Mouse (Mus musculus) lung, adult 2 months (tissue): ENCODE measurements around the gene Polr2m. TPM values are rescaled to one million over a fixed set of nuclear protein-coding genes. Genes with fewer than 3 reads are reported as not detected.

Experiments
- DNase-seq: peaks from one replicate; pipeline ENCODE4 v3.0.0; 2022
- H3K4me1 ChIP-seq: fragments of 200-500 bp; 2 replicates; pipeline ENCODE4 v1.6.1; 2011; ENCODE audit warnings: low read length; ENCODE audit not compliant: control insufficient read depth, insufficient read depth
- H3K4me3 ChIP-seq: fragments of 200-500 bp; replicated peaks from 2 replicates; pipeline ENCODE3; 2011; ENCODE audit warnings: low read depth, mild to moderate bottlenecking, control low read depth, low read length; ENCODE audit errors: extremely low read depth
- CTCF ChIP-seq: fragments of 200-500 bp; IDR thresholded peaks from 2 replicates; pipeline ENCODE4 v1.5.1; 2011; ENCODE audit warnings: mild to moderate bottlenecking, low read length, control low read depth; ENCODE audit not compliant: insufficient read depth
- POLR2A ChIP-seq: fragments of 200-500 bp; IDR thresholded peaks from 2 replicates; pipeline ENCODE4 v1.6.1; 2011; ENCODE audit warnings: low read depth, mild to moderate bottlenecking, control low read depth, low read length, borderline replicate concordance; ENCODE audit errors: extremely low read depth
- WGBS: fragments of 180-500 bp; shearing (Covaris S2); methylation state at CpG from one replicate; pipeline ENCODE4 v1.1.7; 2018; 5-methylcytosine and 5-hydroxymethylcytosine counted together
- polyA plus RNA-seq: library from polyadenylated mRNA; depleted of rRNA; stranded (reverse); fragments of >200 nt; gene quantifications from 2 replicates; pipeline ENCODE4 v1.2.3, GENCODE M21; 2012; rRNA removed

Gene Polr2m
- polyA plus RNA-seq = 403 and 957 TPM in 2 replicates

DNA sequence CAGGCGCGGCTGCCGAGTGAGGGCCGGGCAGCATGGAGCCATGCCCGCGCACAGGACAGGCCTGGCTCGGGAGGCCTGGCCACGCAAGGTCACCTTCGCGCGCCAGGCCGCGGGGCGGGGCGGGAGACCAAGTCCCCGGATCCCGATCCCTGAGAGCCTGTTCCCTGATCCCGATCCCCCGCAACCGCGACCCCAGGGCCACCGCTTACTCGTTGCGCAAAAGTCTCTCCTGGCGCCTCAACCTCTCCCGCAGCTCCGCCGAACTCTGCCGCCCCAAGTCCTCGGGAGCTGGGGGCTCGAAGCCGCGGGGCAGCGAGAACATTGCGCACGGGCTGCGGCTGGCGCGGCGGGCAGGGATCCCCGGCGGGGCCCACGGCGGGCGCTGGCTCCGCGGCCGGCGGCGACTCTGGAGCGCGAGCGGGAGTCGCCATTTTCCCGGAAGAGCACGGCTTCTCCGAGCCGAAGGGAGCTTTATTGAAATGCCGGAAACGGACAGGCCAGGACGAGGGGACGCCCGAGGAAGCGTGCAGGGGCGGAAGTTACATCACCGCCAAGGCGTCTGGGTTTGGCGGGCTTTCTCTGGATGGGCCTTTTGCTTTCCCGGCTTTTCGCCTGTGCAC lies at the start of gene Polr2m:
Polr2m (minus strand) TSS at position 461 of the 620 bp plus-strand sequence.
- peak; percentile 94 for DNase-seq
- peak; percentile 61; the same call in 1 of the 2 replicates for TF ChIP-seq POLR2A
- TF ChIP-seq CTCF = no peak
- Histone ChIP-seq H3K4me3 (peak within 1 kb of the TSS; percentile 89), H3K4me1 (no peaks in the 10 kb centered on the region; the same call in 1 of the 2 replicates)
- WGBS = under 1% methylated on average over 70 of the region's 70 CpGs

GRCm38 (mm10) chr9:71535036-71535435 lies 49.3 kb upstream of the Polr2m start:
- Histone ChIP-seq H3K4me1 (no peaks in the 10 kb centered on the region; the same call in 1 of the 2 replicates), H3K4me3 (no peak overlapping the region)
- no peak for TF ChIP-seq POLR2A
- TF ChIP-seq CTCF = no peak
- WGBS = 81% methylated on average over 2 of the region's 2 CpGs
- DNase-seq = no peak

DNA sequence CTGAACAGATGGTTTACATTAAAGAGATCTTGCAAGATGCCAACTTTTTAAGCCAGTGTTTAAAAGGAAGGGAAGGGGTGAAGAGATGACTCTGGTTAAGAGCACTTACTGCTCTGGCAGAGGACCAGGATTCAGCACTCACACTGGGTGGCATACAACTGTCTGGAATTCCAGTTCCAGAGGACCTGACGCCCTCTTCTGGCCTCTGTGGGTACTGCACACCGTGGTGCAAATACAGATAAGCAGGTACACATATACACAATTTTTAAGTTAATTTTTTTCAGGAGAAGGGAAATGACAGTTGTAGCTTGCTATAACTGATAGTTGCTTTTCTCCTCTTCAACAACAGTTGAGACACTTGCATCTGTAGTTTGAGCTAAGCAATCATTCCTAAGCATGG lies 44.2 kb upstream of the Polr2m start:
- no peak for DNase-seq
- peak; percentile 25; the same call in 1 of the 2 replicates for TF ChIP-seq CTCF
- TF ChIP-seq POLR2A = no peak
- WGBS = 67% methylated on average over 2 of the region's 2 CpGs

GRCm38 (mm10) chr9:71527438-71527837 lies 41.7 kb upstream of the Polr2m start:
- H3K4me3 ChIP-seq = no peak overlapping the region
- WGBS = 58% methylated on average over 9 of the region's 9 CpGs
- DNase-seq = no peak
- TF ChIP-seq POLR2A = no peak
- TF ChIP-seq CTCF = no peak
- H3K4me1 ChIP-seq = no peaks in the 10 kb centered on the region

More for the DNA sequence above, 44.2 kb upstream of the Polr2m start:
- Histone ChIP-seq H3K4me1 (no peaks in the 10 kb centered on the region), H3K4me3 (no peak overlapping the region)

GRCm38 (mm10) chr9:71523901-71524300 lies 38.2 kb upstream of the Polr2m start:
- DNase-seq = no peak
- WGBS = 86% methylated on average over 4 of the region's 4 CpGs
- no peak overlapping the region for H3K4me3 ChIP-seq
- TF ChIP-seq POLR2A (no peak), CTCF (no peak)
- H3K4me1 ChIP-seq = no peaks in the 10 kb centered on the region

GRCm38 (mm10) chr9:71519836-71520235 lies 34.1 kb upstream of the Polr2m start:
- TF ChIP-seq CTCF (no peak), POLR2A (no peak)
- WGBS = 54% methylated on average over 3 of the region's 3 CpGs

GRCm38 (mm10) chr9:71517487-71517886 lies 31.8 kb upstream of the Polr2m start:
- TF ChIP-seq CTCF (no peak), POLR2A (no peak)
- DNase-seq = no peak
- WGBS = 89% methylated on average over 4 of the region's 4 CpGs
- H3K4me3 ChIP-seq = no peak overlapping the region
- no peaks in the 10 kb centered on the region for H3K4me1 ChIP-seq

More at GRCm38 (mm10) chr9:71519836-71520235, 34.1 kb upstream of the Polr2m start:
- no peak overlapping the region for H3K4me3 ChIP-seq
- no peaks in the 10 kb centered on the region for H3K4me1 ChIP-seq
- DNase-seq = no peak

- H3K4me3 ChIP-seq = no peak overlapping the region
- TF ChIP-seq POLR2A (no peak), CTCF (peak; percentile 12; the same call in 1 of the 2 replicates)
- DNase-seq = no peak
- 85% methylated on average over 4 of the region's 4 CpGs for WGBS
- no peaks in the 10 kb centered on the region for H3K4me1 ChIP-seq
Observed at GRCm38 (mm10) chr9:71515862-71516261, 30.1 kb upstream of the Polr2m start.

DNA sequence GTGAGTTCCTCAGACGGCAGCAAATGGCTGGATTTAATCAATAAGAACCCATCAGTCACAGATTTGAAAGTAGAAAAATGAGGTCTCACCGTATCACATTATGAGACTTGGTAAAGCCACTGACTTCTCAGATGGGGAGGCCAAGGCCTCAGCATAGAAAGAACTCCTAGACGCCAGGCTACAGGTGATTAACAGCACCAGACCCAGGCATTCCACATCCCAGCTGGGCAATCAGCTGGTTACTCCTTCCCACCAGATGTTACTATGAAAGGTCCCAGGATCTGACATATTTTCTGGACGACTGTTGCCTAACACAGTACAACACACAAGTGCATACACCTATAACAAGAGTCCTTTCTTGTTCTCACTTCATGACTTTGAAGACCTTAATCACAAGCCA lies 27.8 kb upstream of the Polr2m start:
- H3K4me3 ChIP-seq = no peak overlapping the region
- TF ChIP-seq CTCF (no peak), POLR2A (no peak)
- H3K4me1 ChIP-seq = no peaks in the 10 kb centered on the region
- WGBS = 76% methylated on average over 4 of the region's 4 CpGs
- DNase-seq = no peak

DNA sequence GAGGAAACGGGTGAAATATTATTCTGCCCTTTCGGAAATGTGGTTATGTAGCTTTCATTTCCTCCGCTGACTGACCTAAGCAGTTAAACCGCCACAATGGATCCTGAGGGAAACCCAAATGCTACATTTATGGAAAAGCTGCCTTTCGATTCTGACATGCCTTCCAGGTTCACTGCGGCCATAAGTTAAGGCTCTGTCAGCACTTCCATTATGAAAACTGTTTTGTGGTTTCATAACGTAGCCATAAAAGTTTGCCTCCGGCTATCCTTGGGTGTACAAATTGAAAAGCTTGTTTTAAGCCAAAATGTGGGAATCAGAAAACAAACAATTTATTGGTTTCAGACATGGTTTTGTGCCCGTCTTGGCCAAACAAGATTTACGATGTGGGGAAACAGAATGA lies 27.2 kb upstream of the Polr2m start:
- H3K4me3 ChIP-seq = no peak overlapping the region
- no peak for TF ChIP-seq CTCF
- no peak for TF ChIP-seq POLR2A
- 66% methylated on average over 10 of the region's 10 CpGs for WGBS
- DNase-seq = no peak
- no peaks in the 10 kb centered on the region for H3K4me1 ChIP-seq
